Mouse (Mus musculus): ENCODE data around the gene Antxr1. TPM values are rescaled to one million over a fixed set of nuclear protein-coding genes. Genes with fewer than 3 reads are reported as not detected.

Antxr1 gene
- polyA plus RNA-seq, 1 experiment from 2014 or later = 5.9 TPM

DNA sequence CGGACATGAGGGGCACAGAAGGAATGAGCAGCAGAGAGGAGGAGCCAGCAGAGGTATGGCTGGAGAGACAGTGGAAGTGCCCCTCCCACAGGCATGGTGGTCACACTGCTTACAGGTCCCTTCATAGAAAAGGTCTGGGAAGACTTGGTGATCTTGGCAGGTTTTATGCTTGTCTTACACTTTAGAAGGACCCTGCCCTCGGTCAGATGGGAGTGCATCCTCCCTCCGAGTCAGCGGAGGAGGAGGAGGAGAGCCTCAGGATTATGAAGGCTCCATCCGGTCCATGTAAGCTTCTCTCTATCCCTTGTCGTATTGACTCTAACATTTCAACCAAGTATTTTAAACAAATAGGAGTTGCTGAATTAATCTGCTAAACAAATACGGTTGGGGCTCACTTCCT lies 65.7 kb downstream of the Antxr1 start:
- Histone ChIP-seq H3K36me3 (ENCODE audit: control insufficient read depth, insufficient read depth, low read length) (peaks cover 5% of the 10 kb centered on the region; the same call in 1 of the 2 replicates), H3K27ac (replicated peaks) (peak overlapping the region; percentile 46; the same call in 1 of the 2 replicates), H3K9me3 (ENCODE audit: control insufficient read depth, low read length) (0 out of 2 replicates have a peak, but pooled peaks cover 3% of the 10 kb centered on the region), H3K9ac (ENCODE audit: low read length) (no peak overlapping the region), H3K4me1 (replicated peaks; ENCODE audit: control insufficient read depth, insufficient read depth) (peaks cover 8% of the 10 kb centered on the region), H3K27me3 (ENCODE audit: control insufficient read depth, insufficient read depth, low read length) (no peaks in the 10 kb centered on the region), H3K4me3 (ENCODE audit: low read depth, low read length) (no peak overlapping the region), H3K4me2 (replicated peaks; ENCODE audit: low read depth) (no peak overlapping the region)
- 42% methylated on average over 7 of the region's 7 CpGs for WGBS
- DNase-seq (ENCODE audit: low spot score) (no peak), ATAC-seq (ENCODE audit: low FRiP score, low TSS enrichment) (no peak)
- TF ChIP-seq EP300 (optimal IDR thresholded peaks at IDR 0.05) (no peak), CTCF (IDR thresholded peaks at IDR 0.05; ENCODE audit: low read depth) (no peak)

DNA sequence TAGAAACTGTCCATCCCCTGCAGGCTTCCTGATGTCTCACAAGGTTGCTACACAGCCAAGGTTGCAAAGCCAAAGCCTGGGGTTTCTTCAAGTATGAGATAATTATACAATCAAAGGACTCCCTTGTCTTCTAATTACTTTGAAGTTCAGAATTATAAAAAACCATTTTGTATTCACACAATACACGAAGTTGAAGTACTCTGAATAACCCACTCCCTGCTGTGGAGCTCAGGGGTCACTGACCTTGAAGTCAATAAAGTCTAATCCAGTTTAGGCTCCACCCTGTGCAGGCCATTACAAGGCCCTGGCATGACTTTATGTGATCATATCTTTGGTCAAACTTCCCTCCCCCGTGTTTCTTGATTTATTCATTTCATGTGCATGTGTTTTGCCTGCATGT lies 73.0 kb downstream of the Antxr1 start:
- no peak overlapping the region for H3K4me3 ChIP-seq (ENCODE audit: low read depth, low read length)
- WGBS = 43% methylated on average over 2 of the region's 2 CpGs
- ATAC-seq (ENCODE audit: low FRiP score, low TSS enrichment) (no peak), DNase-seq (ENCODE audit: low spot score) (no peak)
- no peak overlapping the region for H3K4me2 ChIP-seq (replicated peaks; ENCODE audit: low read depth)
- H3K4me1 ChIP-seq (replicated peaks; ENCODE audit: control insufficient read depth, insufficient read depth) = no peaks in the 10 kb centered on the region
- no peak overlapping the region for H3K9ac ChIP-seq (ENCODE audit: low read length)
- H3K27ac ChIP-seq (replicated peaks) = no peak overlapping the region
- no peaks in the 10 kb centered on the region for H3K36me3 ChIP-seq (ENCODE audit: control insufficient read depth, insufficient read depth, low read length)
- no peak for TF ChIP-seq EP300 (optimal IDR thresholded peaks at IDR 0.05)
- H3K27me3 ChIP-seq (ENCODE audit: control insufficient read depth, insufficient read depth, low read length) = no peaks in the 10 kb centered on the region
- no peaks in the 10 kb centered on the region for H3K9me3 ChIP-seq (ENCODE audit: control insufficient read depth, low read length)

DNA sequence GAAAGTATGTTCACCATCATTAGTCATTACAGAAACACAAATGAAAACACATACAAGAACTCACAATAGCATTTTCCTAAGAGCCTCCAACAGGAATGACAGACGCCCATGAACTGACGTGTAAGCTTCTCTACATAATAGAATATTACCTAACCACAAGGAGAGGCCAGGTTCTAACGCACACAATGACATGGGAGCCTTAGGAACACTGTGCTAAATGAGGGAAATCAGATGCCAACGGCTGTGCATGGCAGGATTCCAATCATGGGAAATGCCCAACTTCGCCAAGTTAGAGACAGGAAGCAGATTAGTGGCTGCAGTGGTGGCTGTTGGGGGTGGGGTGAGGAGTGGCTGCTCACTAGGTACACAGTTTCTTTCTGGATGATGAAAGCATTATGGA lies 76.6 kb downstream of the Antxr1 start:
- Histone ChIP-seq H3K4me3 (ENCODE audit: low read depth, low read length) (no peak overlapping the region), H3K9me3 (ENCODE audit: control insufficient read depth, low read length) (no peaks in the 10 kb centered on the region), H3K27me3 (ENCODE audit: control insufficient read depth, insufficient read depth, low read length) (no peaks in the 10 kb centered on the region), H3K36me3 (ENCODE audit: control insufficient read depth, insufficient read depth, low read length) (no peaks in the 10 kb centered on the region), H3K27ac (replicated peaks) (peak overlapping the region; percentile 13; the same call in 1 of the 2 replicates), H3K4me1 (replicated peaks; ENCODE audit: control insufficient read depth, insufficient read depth) (no peaks in the 10 kb centered on the region), H3K4me2 (replicated peaks; ENCODE audit: low read depth) (no peak overlapping the region), H3K9ac (ENCODE audit: low read length) (no peak overlapping the region)
- 37% methylated on average over 5 of the region's 5 CpGs for WGBS
- TF ChIP-seq EP300 (optimal IDR thresholded peaks at IDR 0.05) = peak; percentile 33
- TF ChIP-seq CTCF (IDR thresholded peaks at IDR 0.05; ENCODE audit: low read depth) = no peak
- ATAC-seq (ENCODE audit: low FRiP score, low TSS enrichment) (no peak), DNase-seq (ENCODE audit: low spot score) (peak; percentile 53)

DNA sequence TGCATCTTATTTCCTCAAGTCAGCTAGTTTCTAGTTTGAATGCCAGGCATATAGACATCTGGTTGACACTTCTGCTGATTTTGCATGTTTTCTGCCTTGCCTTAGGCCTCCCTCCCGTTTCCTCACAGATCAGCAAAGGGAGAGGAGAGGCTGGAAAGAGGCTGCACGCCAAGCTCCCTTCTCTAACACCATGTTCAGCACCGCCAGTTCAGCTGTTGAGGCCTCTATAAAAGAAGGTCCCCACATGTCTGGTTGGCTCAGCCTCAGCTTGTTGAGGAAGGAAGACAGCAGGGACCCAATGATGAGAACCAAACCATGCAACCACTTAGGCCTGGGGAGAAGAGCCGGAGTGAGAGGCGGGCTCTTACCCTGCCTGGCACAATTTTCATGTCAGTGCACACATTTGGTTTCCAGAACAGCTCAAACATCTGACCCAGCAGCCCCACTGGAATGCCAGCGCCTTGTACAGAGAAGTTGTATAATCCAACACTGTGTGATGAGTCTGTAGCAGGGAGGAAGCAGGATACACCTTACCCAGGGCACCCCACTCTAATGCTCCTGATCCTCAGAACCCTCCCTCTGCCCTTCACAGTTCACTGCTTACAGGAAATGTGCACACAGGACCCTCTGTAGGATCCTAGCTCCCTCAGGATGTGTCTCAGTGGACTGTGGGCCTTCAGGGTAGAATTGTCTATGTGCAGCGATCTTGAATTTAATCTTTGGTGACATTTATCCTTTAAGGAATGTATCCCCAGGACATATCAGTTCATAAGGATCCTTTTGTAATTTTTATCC lies 77.4 kb downstream of the Antxr1 start:
- Histone ChIP-seq H3K4me2 (replicated peaks; ENCODE audit: low read depth) (no peak overlapping the region), H3K27ac (replicated peaks) (peak overlapping the region; percentile 46), H3K27me3 (ENCODE audit: control insufficient read depth, insufficient read depth, low read length) (no peaks in the 10 kb centered on the region), H3K9ac (ENCODE audit: low read length) (no peak overlapping the region), H3K36me3 (ENCODE audit: control insufficient read depth, insufficient read depth, low read length) (no peaks in the 10 kb centered on the region), H3K4me3 (ENCODE audit: low read depth, low read length) (no peak overlapping the region), H3K4me1 (replicated peaks; ENCODE audit: control insufficient read depth, insufficient read depth) (no peaks in the 10 kb centered on the region), H3K9me3 (ENCODE audit: control insufficient read depth, low read length) (no peaks in the 10 kb centered on the region)
- TF ChIP-seq CTCF (IDR thresholded peaks at IDR 0.05; ENCODE audit: low read depth) = no peak
- no peak for TF ChIP-seq EP300 (optimal IDR thresholded peaks at IDR 0.05)
- DNase-seq (ENCODE audit: low spot score) (no peak), ATAC-seq (ENCODE audit: low FRiP score, low TSS enrichment) (0 out of 2 replicates have a peak, but pooled peaks have one; percentile 6)
- 58% methylated on average over 7 of the region's 7 CpGs for WGBS

DNA sequence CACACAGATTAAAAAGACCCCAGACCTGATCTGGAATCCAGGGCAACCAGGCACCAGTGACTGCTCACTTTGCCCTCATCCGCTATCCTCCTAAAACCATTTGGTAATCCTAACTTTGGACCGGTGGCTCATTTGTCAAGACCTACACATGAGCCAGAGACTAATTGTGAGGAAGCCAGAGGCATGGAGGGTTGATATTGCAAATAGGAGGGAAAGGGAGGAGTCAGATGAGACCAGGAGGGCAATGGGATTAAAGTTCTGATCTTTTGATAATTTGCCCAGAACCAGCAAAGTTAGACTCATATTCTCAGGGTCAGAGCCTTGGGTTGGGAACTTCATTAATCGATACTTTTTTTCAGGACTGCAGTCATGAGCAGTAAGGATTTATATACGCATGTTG lies 78.2 kb downstream of the Antxr1 start:
- H3K27me3 ChIP-seq (ENCODE audit: control insufficient read depth, insufficient read depth, low read length) = no peaks in the 10 kb centered on the region
- WGBS = 65% methylated on average over 4 of the region's 4 CpGs
- H3K4me1 ChIP-seq (replicated peaks; ENCODE audit: control insufficient read depth, insufficient read depth) = no peaks in the 10 kb centered on the region
- H3K9me3 ChIP-seq (ENCODE audit: control insufficient read depth, low read length) = no peaks in the 10 kb centered on the region
- no peak overlapping the region for H3K4me3 ChIP-seq (ENCODE audit: low read depth, low read length)
- ATAC-seq (ENCODE audit: low FRiP score, low TSS enrichment) = no peak
- TF ChIP-seq CTCF (IDR thresholded peaks at IDR 0.05; ENCODE audit: low read depth) = no peak
- TF ChIP-seq EP300 (optimal IDR thresholded peaks at IDR 0.05) = no peak
- no peak overlapping the region for H3K9ac ChIP-seq (ENCODE audit: low read length)
- no peak overlapping the region for H3K27ac ChIP-seq (replicated peaks)
- H3K4me2 ChIP-seq (replicated peaks; ENCODE audit: low read depth) = no peak overlapping the region
- no peak for DNase-seq (ENCODE audit: low spot score)
- no peaks in the 10 kb centered on the region for H3K36me3 ChIP-seq (ENCODE audit: control insufficient read depth, insufficient read depth, low read length)

DNA sequence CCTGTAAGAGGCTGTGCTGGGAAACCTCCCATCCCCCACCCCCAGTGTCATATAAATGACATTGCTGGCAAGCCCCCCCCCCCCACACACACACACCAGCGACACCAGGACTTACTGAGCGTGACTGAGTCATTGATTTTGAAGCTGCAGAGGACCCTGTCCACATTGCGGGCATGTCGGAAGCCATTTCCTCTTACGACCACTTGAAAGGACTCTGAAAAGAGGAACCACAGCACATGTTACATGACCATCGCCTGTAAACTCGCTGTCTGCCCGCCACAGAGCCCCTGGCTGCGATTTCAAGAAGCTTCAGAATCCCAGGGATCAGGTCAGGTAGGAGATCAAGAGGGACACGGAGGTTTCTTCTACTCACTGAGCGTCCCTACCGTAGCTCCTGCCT lies 80.0 kb downstream of the Antxr1 start:
- H3K4me3 ChIP-seq (ENCODE audit: low read depth, low read length) = no peak overlapping the region
- peak overlapping the region; percentile 79 for H3K27ac ChIP-seq (replicated peaks)
- no peaks in the 10 kb centered on the region for H3K4me1 ChIP-seq (replicated peaks; ENCODE audit: control insufficient read depth, insufficient read depth)
- WGBS = 87% methylated on average over 12 of the region's 12 CpGs
- no peaks in the 10 kb centered on the region for H3K27me3 ChIP-seq (ENCODE audit: control insufficient read depth, insufficient read depth, low read length)
- no peak overlapping the region for H3K9ac ChIP-seq (ENCODE audit: low read length)
- H3K4me2 ChIP-seq (replicated peaks; ENCODE audit: low read depth) = no peak overlapping the region
- ATAC-seq (ENCODE audit: low FRiP score, low TSS enrichment) = no peak
- no peaks in the 10 kb centered on the region for H3K36me3 ChIP-seq (ENCODE audit: control insufficient read depth, insufficient read depth, low read length)
- no peak for DNase-seq (ENCODE audit: low spot score)
- TF ChIP-seq EP300 (optimal IDR thresholded peaks at IDR 0.05) (no peak), CTCF (IDR thresholded peaks at IDR 0.05; ENCODE audit: low read depth) (no peak)
- no peaks in the 10 kb centered on the region for H3K9me3 ChIP-seq (ENCODE audit: control insufficient read depth, low read length)

All from stomach, postnatal 0 days (tissue).